Mouse (Mus musculus): Measurements from ENCODE around the gene Dtx3. TPM values are rescaled to one million over a fixed set of nuclear protein-coding genes. Genes with fewer than 3 reads are reported as not detected.

Dtx3 gene
- polyA plus RNA-seq, 1 experiment from 2014 or later: 70.8 TPM

DNA sequence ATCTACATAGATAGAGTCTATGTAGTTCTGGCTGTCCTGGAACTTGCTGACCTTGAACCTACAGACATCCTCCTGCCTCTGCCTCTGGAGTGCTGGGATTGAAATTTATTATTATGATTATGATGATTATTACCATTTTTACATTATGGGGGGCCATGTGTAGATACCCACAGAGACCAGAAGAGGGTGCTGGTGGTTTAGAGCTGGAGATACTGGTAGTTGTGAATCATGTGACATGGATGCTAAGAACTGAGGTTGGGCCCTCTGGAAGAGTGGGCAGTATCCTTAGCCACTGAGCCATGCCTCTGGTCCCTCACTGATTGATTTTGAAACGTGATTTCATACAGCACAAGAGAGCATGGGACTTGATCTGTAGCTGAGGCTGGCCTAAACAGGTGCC, 9.1 kb downstream of the Dtx3 start:
- no peaks in the 10 kb centered on the region for H3K9me3 ChIP-seq (ENCODE audit: control insufficient read depth, low read length)
- no peak overlapping the region for H3K27ac ChIP-seq (ENCODE audit: low read depth, low read length)
- H3K4me2 ChIP-seq: no peak overlapping the region
- no peak overlapping the region for H3K4me3 ChIP-seq (ENCODE audit: low read depth, low read length)
- H3K9ac ChIP-seq (ENCODE audit: low read depth, low read length): no peak overlapping the region
- 83% methylated on average over 1 of the region's 1 CpGs for WGBS
- no peak for ATAC-seq (replicated peaks; ENCODE audit: low FRiP score)
- peaks cover 7% of the 10 kb centered on the region for H3K27me3 ChIP-seq (replicated peaks; ENCODE audit: control insufficient read depth, insufficient read depth, low read length)
- no peak for DNase-seq (ENCODE audit: low spot score)
- peaks cover 6% of the 10 kb centered on the region for H3K36me3 ChIP-seq (ENCODE audit: control insufficient read depth, insufficient read depth, low read length)
- H3K4me1 ChIP-seq (replicated peaks; ENCODE audit: control insufficient read depth, insufficient read depth, low read length): peaks cover 37% of the 10 kb centered on the region

DNA sequence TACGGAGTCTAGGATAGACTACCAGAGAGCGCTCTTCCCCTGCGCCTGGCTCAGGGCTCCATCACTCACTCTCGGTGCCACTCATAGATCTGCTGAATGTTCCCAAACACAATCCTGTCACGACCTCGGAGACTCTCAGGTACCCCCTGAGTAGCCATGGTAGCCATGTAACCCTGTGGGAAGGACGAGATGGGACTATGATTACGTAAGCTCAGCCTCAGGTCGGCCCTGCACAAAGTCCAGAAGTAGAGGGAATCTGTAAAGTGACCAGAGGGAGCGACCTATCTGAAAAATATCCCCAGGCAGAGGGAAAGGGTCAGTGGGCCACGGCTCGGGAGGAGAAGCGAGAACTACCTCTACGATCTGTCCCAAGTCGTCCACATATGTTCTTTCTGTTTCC, 10.0 kb downstream of the Dtx3 start:
- no peak overlapping the region; the same call in 1 of the 2 replicates for H3K4me2 ChIP-seq
- no peak overlapping the region for H3K27ac ChIP-seq (ENCODE audit: low read depth, low read length)
- H3K9me3 ChIP-seq (ENCODE audit: control insufficient read depth, low read length): no peaks in the 10 kb centered on the region
- WGBS: 78% methylated on average over 15 of the region's 15 CpGs
- H3K4me3 ChIP-seq (ENCODE audit: low read depth, low read length): no peak overlapping the region
- H3K36me3 ChIP-seq (ENCODE audit: control insufficient read depth, insufficient read depth, low read length): peaks cover 6% of the 10 kb centered on the region
- H3K27me3 ChIP-seq (replicated peaks; ENCODE audit: control insufficient read depth, insufficient read depth, low read length): peaks cover 17% of the 10 kb centered on the region
- no peak for ATAC-seq (replicated peaks; ENCODE audit: low FRiP score)
- H3K9ac ChIP-seq (ENCODE audit: low read depth, low read length): no peak overlapping the region
- no peak for DNase-seq (ENCODE audit: low spot score)
- peaks cover 34% of the 10 kb centered on the region for H3K4me1 ChIP-seq (replicated peaks; ENCODE audit: control insufficient read depth, insufficient read depth, low read length)

DNA sequence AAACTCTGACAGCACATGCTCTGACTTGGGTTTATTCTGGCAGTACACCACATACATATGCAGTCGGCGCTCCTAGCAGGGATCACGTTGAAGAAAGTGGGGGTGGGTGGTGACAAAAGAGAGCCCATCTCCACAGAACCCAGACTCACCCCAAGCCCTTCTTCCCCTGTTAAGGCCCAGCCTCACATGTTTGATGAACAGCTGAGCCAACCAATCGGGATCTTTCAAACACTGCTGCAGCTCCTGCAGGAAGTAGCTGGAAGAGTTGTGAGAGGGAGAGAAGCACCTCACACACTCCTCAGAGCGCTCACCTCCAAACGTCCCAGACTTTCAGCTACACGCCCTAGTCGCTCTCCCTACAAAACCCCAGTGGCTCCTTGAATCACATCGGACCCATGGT, 10.4 kb downstream of the Dtx3 start:
- Histone ChIP-seq H3K4me1 (replicated peaks; ENCODE audit: control insufficient read depth, insufficient read depth, low read length) (peaks cover 34% of the 10 kb centered on the region), H3K9me3 (ENCODE audit: control insufficient read depth, low read length) (no peaks in the 10 kb centered on the region), H3K36me3 (ENCODE audit: control insufficient read depth, insufficient read depth, low read length) (peaks cover 6% of the 10 kb centered on the region), H3K9ac (ENCODE audit: low read depth, low read length) (no peak overlapping the region), H3K4me2 (no peak overlapping the region; the same call in 1 of the 2 replicates), H3K4me3 (ENCODE audit: low read depth, low read length) (no peak overlapping the region), H3K27ac (ENCODE audit: low read depth, low read length) (no peak overlapping the region), H3K27me3 (replicated peaks; ENCODE audit: control insufficient read depth, insufficient read depth, low read length) (peaks cover 21% of the 10 kb centered on the region)
- no peak for ATAC-seq (replicated peaks; ENCODE audit: low FRiP score)
- DNase-seq (ENCODE audit: low spot score): no peak
- WGBS: 72% methylated on average over 9 of the region's 9 CpGs

DNA sequence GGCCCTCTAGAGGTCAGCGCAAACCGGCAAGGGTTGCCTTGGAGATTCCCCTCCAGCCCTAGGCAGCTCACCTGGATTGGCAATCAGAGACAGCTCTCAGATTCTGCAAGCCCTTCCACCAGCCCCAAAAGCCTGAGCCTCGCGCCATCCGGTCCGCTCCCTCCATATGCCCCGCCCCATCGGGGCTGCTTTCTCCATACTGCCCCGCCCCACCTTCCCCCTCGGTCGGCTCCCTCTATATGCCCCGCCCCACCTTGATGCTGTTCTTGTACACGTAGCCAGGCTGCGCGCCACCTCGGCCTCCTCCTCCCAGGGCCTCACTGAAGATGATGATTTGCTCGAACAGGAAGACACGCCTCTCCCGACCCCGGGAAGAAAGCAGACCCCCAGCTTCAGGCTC, 11.8 kb downstream of the Dtx3 start:
- H3K4me3 ChIP-seq (ENCODE audit: low read depth, low read length): no peak overlapping the region; the same call in 1 of the 2 replicates
- peak; percentile 29; the same call in 1 of the 2 replicates for ATAC-seq (replicated peaks; ENCODE audit: low FRiP score)
- no peaks in the 10 kb centered on the region for H3K9me3 ChIP-seq (ENCODE audit: control insufficient read depth, low read length)
- no peak for DNase-seq (ENCODE audit: low spot score)
- H3K27me3 ChIP-seq (replicated peaks; ENCODE audit: control insufficient read depth, insufficient read depth, low read length): peaks cover 34% of the 10 kb centered on the region
- no peak overlapping the region for H3K27ac ChIP-seq (ENCODE audit: low read depth, low read length)
- 18% methylated on average over 20 of the region's 20 CpGs for WGBS
- H3K4me1 ChIP-seq (replicated peaks; ENCODE audit: control insufficient read depth, insufficient read depth, low read length): peaks cover 43% of the 10 kb centered on the region
- peaks cover 6% of the 10 kb centered on the region for H3K36me3 ChIP-seq (ENCODE audit: control insufficient read depth, insufficient read depth, low read length)
- H3K9ac ChIP-seq (ENCODE audit: low read depth, low read length): no peak overlapping the region
- peak overlapping the region; percentile 41 for H3K4me2 ChIP-seq

DNA sequence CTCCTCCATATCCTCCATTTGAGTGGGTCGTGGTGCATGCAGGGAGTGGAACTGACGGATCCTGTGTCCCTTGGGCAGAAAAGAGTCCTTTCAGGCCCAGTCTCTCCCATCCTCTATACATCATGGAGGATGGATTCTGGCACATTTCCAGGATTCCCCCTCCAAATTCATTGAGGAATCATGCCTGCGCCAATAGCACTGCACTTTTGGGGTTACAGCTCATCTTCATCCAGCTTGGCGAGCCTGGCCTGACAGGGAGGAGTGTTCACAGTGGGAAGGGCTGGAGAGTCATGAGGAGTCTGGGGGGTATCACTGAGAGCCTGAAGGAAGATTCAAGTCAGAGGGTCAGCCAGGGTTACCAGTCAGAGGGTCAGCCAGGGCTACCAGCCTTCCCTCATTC, 12.9 kb downstream of the Dtx3 start:
- peaks cover 6% of the 10 kb centered on the region for H3K36me3 ChIP-seq (ENCODE audit: control insufficient read depth, insufficient read depth, low read length)
- H3K4me1 ChIP-seq (replicated peaks; ENCODE audit: control insufficient read depth, insufficient read depth, low read length): peaks cover 47% of the 10 kb centered on the region
- no peak for DNase-seq (ENCODE audit: low spot score)
- no peak overlapping the region for H3K27ac ChIP-seq (ENCODE audit: low read depth, low read length)
- no peak overlapping the region for H3K9ac ChIP-seq (ENCODE audit: low read depth, low read length)
- H3K9me3 ChIP-seq (ENCODE audit: control insufficient read depth, low read length): no peaks in the 10 kb centered on the region
- H3K4me2 ChIP-seq: peak overlapping the region; percentile 1
- 80% methylated on average over 4 of the region's 4 CpGs for WGBS
- ATAC-seq (replicated peaks; ENCODE audit: low FRiP score): no peak
- H3K4me3 ChIP-seq (ENCODE audit: low read depth, low read length): no peak overlapping the region
- peaks cover 44% of the 10 kb centered on the region for H3K27me3 ChIP-seq (replicated peaks; ENCODE audit: control insufficient read depth, insufficient read depth, low read length)

DNA sequence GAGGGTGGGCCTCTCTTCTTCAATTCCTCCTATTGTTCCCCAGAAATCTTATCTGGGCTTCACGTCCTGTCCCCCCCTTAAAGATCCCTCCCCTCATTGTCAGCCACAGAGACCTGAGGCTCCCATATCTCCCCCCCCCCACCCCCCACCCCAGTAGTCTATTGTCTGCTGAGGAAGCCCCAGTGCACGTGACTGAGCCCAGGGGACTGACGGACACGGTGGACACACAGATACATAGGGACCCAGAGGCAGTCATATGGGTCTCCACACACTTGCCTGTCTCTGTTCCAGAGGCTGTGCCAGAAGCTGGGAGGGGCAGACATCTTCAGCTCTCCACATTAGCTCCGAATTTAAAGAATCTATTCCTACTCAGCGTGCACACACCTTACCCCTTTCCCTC, 14.0 kb downstream of the Dtx3 start:
- no peak for DNase-seq (ENCODE audit: low spot score)
- Histone ChIP-seq H3K4me3 (ENCODE audit: low read depth, low read length) (no peak overlapping the region), H3K4me1 (replicated peaks; ENCODE audit: control insufficient read depth, insufficient read depth, low read length) (peaks cover 46% of the 10 kb centered on the region), H3K4me2 (no peak overlapping the region), H3K9ac (ENCODE audit: low read depth, low read length) (no peak overlapping the region), H3K9me3 (ENCODE audit: control insufficient read depth, low read length) (no peaks in the 10 kb centered on the region), H3K36me3 (ENCODE audit: control insufficient read depth, insufficient read depth, low read length) (peaks cover 2% of the 10 kb centered on the region), H3K27ac (ENCODE audit: low read depth, low read length) (no peak overlapping the region), H3K27me3 (replicated peaks; ENCODE audit: control insufficient read depth, insufficient read depth, low read length) (peaks cover 52% of the 10 kb centered on the region)
- no peak for ATAC-seq (replicated peaks; ENCODE audit: low FRiP score)
- WGBS: 53% methylated on average over 6 of the region's 6 CpGs

DNA sequence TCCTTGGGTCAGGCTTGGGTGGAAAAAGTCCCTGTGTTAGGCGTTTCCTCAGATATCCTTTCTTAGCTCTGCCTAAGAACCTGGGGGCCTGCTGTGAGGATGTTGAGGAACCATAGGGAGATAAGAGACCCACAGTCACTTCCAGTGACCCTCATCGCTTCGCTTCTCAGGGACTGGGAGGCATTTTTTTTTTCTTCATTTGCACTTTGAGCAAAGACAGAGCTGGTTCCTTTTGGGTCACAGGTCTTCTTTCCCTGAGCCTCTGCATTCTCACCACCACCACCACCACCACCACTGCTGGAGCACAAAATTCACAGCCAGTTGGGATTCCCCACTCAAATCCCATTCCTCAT, 14.9 kb downstream of the Dtx3 start:
- H3K27ac ChIP-seq (ENCODE audit: low read depth, low read length): no peak overlapping the region
- ATAC-seq (replicated peaks; ENCODE audit: low FRiP score) (no peak), DNase-seq (ENCODE audit: low spot score) (no peak)
- no peaks in the 10 kb centered on the region; the same call in 1 of the 2 replicates for H3K36me3 ChIP-seq (ENCODE audit: control insufficient read depth, insufficient read depth, low read length)
- peaks cover 55% of the 10 kb centered on the region for H3K27me3 ChIP-seq (replicated peaks; ENCODE audit: control insufficient read depth, insufficient read depth, low read length)
- H3K9ac ChIP-seq (ENCODE audit: low read depth, low read length): no peak overlapping the region
- peak overlapping the region; percentile 59 for H3K4me2 ChIP-seq
- H3K4me1 ChIP-seq (replicated peaks; ENCODE audit: control insufficient read depth, insufficient read depth, low read length): peaks cover 46% of the 10 kb centered on the region
- 9% methylated on average over 3 of the region's 3 CpGs for WGBS
- no peaks in the 10 kb centered on the region for H3K9me3 ChIP-seq (ENCODE audit: control insufficient read depth, low read length)
- peak overlapping the region; percentile 36; the same call in 1 of the 2 replicates for H3K4me3 ChIP-seq (ENCODE audit: low read depth, low read length)

DNA sequence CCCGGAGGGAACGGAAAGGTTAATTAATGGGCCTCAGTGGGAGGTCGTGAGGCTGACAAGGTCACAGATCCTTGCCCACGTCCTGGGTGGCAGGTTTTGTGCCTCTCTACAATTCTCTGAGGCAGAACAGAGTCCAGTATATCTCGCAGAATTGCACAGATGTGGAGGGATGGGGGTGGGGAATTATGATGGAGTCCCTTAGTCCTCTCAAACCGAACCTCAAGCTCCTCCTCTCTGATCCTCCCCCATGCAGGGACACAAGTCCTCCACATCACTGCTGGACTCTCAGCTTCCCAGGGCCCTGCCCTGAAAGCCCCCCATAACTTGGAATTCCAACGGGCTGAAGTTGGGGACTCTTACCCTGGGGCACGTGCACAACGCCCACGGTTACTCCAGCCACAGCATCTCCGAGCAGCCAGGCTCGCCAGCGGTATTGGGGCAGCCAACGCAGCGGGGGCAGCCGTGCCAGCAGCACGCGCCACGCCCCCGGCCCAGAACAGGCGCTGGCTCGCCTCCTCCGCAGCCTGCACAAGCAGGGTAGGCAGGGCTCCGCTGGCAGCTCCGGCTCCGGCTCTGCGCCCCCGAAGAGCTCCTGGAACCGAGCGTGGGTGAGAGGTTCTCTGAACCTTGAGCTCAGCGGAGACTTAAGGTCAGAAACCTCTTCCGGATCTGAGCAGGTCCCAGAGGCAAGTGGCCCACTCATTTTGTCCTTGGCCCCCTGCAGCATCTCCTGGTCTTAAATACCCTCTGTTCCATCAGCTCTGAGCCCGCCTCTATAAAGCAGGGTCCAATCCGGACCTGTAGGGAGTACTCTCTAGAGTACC, 15.4 kb downstream of the Dtx3 start, which contains the start of gene Slc26a10:
Slc26a10 (minus strand) TSS at position 775 of the 824 bp plus-strand sequence.
- H3K9me3 ChIP-seq (ENCODE audit: control insufficient read depth, low read length): no peaks in the 10 kb centered on the region
- no peak within 1 kb of the TSS for H3K27ac ChIP-seq (ENCODE audit: low read depth, low read length)
- peaks cover 55% of the 10 kb centered on the region for H3K27me3 ChIP-seq (replicated peaks; ENCODE audit: control insufficient read depth, insufficient read depth, low read length)
- ATAC-seq (replicated peaks; ENCODE audit: low FRiP score) (0 out of 2 replicates have a peak, but pooled peaks have one; percentile 10), DNase-seq (ENCODE audit: low spot score) (no peak)
- H3K36me3 ChIP-seq (ENCODE audit: control insufficient read depth, insufficient read depth, low read length): no peaks in the 10 kb centered on the region; the same call in 1 of the 2 replicates
- 4% methylated on average over 34 of the region's 34 CpGs for WGBS
- peaks cover 44% of the 10 kb centered on the region for H3K4me1 ChIP-seq (replicated peaks; ENCODE audit: control insufficient read depth, insufficient read depth, low read length)
- H3K4me2 ChIP-seq: peak within 1 kb of the TSS; percentile 59
- peak within 1 kb of the TSS; percentile 36 for H3K4me3 ChIP-seq (ENCODE audit: low read depth, low read length)
- H3K9ac ChIP-seq (ENCODE audit: low read depth, low read length): peak within 1 kb of the TSS; percentile 13; the same call in 1 of the 2 replicates

Data from liver, embryonic 11.5 days (tissue).